Mouse (Mus musculus): Measurements from ENCODE around the gene Mgat4d. TPM values are rescaled to one million over a fixed set of nuclear protein-coding genes. Genes with fewer than 3 reads are reported as not detected.
"Not testable (repeated sequence)": the region's sequence is repeated elsewhere in the genome, so short reads cannot be mapped to it uniquely, and the experiment has no call there.

Gene Mgat4d
- polyA plus RNA-seq, 1 experiment from 2014 or later: not detected

- WGBS: 80% methylated on average over 11 of the region's 11 CpGs
- no peaks in the 10 kb centered on the region for H3K9me3 ChIP-seq (ENCODE audit: control insufficient read depth, low read length)
- ATAC-seq (ENCODE audit: insufficient read depth, low FRiP score, low TSS enrichment) (no peak), DNase-seq (ENCODE audit: low spot score) (no peak)
- H3K9ac ChIP-seq (ENCODE audit: low read length): no peak overlapping the region
- H3K4me1 ChIP-seq (ENCODE audit: control insufficient read depth, insufficient read depth, low read length): no peaks in the 10 kb centered on the region
- no peak overlapping the region for H3K4me3 ChIP-seq (ENCODE audit: low read depth, low read length)
- H3K4me2 ChIP-seq (ENCODE audit: low read depth): no peak overlapping the region
- no peak overlapping the region for H3K27ac ChIP-seq (ENCODE audit: low read depth, low read length)
- H3K36me3 ChIP-seq (ENCODE audit: control insufficient read depth, insufficient read depth, low read length): no peaks in the 10 kb centered on the region
- no peaks in the 10 kb centered on the region for H3K27me3 ChIP-seq (ENCODE audit: control insufficient read depth, insufficient read depth, low read length)
These were observed 78.0 kb downstream of the Mgat4d start for GRCm38 (mm10) chr8:83426104-83426759.

GRCm38 (mm10) chr8:83426949-83427348 is 78.7 kb downstream of the Mgat4d start:
- H3K4me1 ChIP-seq (ENCODE audit: control insufficient read depth, insufficient read depth, low read length): no peaks in the 10 kb centered on the region
- WGBS: 86% methylated on average over 7 of the region's 7 CpGs
- H3K27me3 ChIP-seq (ENCODE audit: control insufficient read depth, insufficient read depth, low read length): no peaks in the 10 kb centered on the region
- H3K4me3 ChIP-seq (ENCODE audit: low read depth, low read length): no peak overlapping the region
- ATAC-seq (ENCODE audit: insufficient read depth, low FRiP score, low TSS enrichment): no peak
- DNase-seq (ENCODE audit: low spot score): no peak
- no peaks in the 10 kb centered on the region for H3K36me3 ChIP-seq (ENCODE audit: control insufficient read depth, insufficient read depth, low read length)
- H3K9ac ChIP-seq (ENCODE audit: low read length): no peak overlapping the region
- no peaks in the 10 kb centered on the region for H3K9me3 ChIP-seq (ENCODE audit: control insufficient read depth, low read length)
- no peak overlapping the region for H3K4me2 ChIP-seq (ENCODE audit: low read depth)
- H3K27ac ChIP-seq (ENCODE audit: low read depth, low read length): no peak overlapping the region

- not testable (repeated sequence) for H3K36me3 ChIP-seq (ENCODE audit: control insufficient read depth, insufficient read depth, low read length); H3K27me3 ChIP-seq (ENCODE audit: control insufficient read depth, insufficient read depth, low read length); H3K9ac ChIP-seq (ENCODE audit: low read length); H3K9me3 ChIP-seq (ENCODE audit: control insufficient read depth, low read length); H3K4me3 ChIP-seq (ENCODE audit: low read depth, low read length); H3K4me1 ChIP-seq (ENCODE audit: control insufficient read depth, insufficient read depth, low read length); H3K4me2 ChIP-seq (ENCODE audit: low read depth); DNase-seq (ENCODE audit: low spot score); H3K27ac ChIP-seq (ENCODE audit: low read depth, low read length); ATAC-seq (ENCODE audit: insufficient read depth, low FRiP score, low TSS enrichment)
- WGBS: 93% methylated on average over 3 of the region's 3 CpGs
These were observed 80.3 kb downstream of the Mgat4d start for GRCm38 (mm10) chr8:83428621-83429020.

GRCm38 (mm10) chr8:83429071-83429524 is 80.8 kb downstream of the Mgat4d start:
- WGBS: 64% methylated on average over 4 of the region's 4 CpGs
- no peak overlapping the region for H3K27ac ChIP-seq (ENCODE audit: low read depth, low read length)
- ATAC-seq (ENCODE audit: insufficient read depth, low FRiP score, low TSS enrichment): no peak

More at GRCm38 (mm10) chr8:83429071-83429524, 80.8 kb downstream of the Mgat4d start:
- no peak overlapping the region for H3K9ac ChIP-seq (ENCODE audit: low read length)
- DNase-seq (ENCODE audit: low spot score): no peak
- no peaks in the 10 kb centered on the region for H3K27me3 ChIP-seq (ENCODE audit: control insufficient read depth, insufficient read depth, low read length)
- H3K4me2 ChIP-seq (ENCODE audit: low read depth): no peak overlapping the region
- H3K9me3 ChIP-seq (ENCODE audit: control insufficient read depth, low read length): no peaks in the 10 kb centered on the region
- no peak overlapping the region for H3K4me3 ChIP-seq (ENCODE audit: low read depth, low read length)
- H3K4me1 ChIP-seq (ENCODE audit: control insufficient read depth, insufficient read depth, low read length): no peaks in the 10 kb centered on the region
- H3K36me3 ChIP-seq (ENCODE audit: control insufficient read depth, insufficient read depth, low read length): no peaks in the 10 kb centered on the region

Other genes starting within 250 kb of the Mgat4d start
- 13.4 and 17.1 TPM in 2 replicates for gene Tbc1d9, start 183.1 kb upstream of the Mgat4d start, polyA plus RNA-seq (2014; fragmentation: Nextera tagmentation; extraction: Ambion mirVana)
- gene Gm10645, start 182.3 kb upstream of the Mgat4d start, polyA plus RNA-seq (2014; fragmentation: Nextera tagmentation; extraction: Ambion mirVana): 5.5 and 7.2 TPM in 2 replicates
- gene Ucp1, start 58.1 kb upstream of the Mgat4d start, polyA plus RNA-seq (2014; fragmentation: Nextera tagmentation; extraction: Ambion mirVana): 0.19 TPM in 1 of 2 replicates, not detected in the other
- gene Elmod2, start 16.0 kb upstream of the Mgat4d start, polyA plus RNA-seq (2014; fragmentation: Nextera tagmentation; extraction: Ambion mirVana): 23.5 and 23.9 TPM in 2 replicates
- 5.3 and 5.8 TPM in 2 replicates for gene Clgn, start 41.4 kb downstream of the Mgat4d start, polyA plus RNA-seq (2014; fragmentation: Nextera tagmentation; extraction: Ambion mirVana)
- 166 and 168 TPM in 2 replicates for gene Scoc, start 109.9 kb downstream of the Mgat4d start, polyA plus RNA-seq (2014; fragmentation: Nextera tagmentation; extraction: Ambion mirVana)
- not detected in 2 replicates for gene Olfr370, start 187.3 kb downstream of the Mgat4d start, polyA plus RNA-seq (2014; fragmentation: Nextera tagmentation; extraction: Ambion mirVana)
- gene Ndufb7, start 218.2 kb downstream of the Mgat4d start, polyA plus RNA-seq (2014; fragmentation: Nextera tagmentation; extraction: Ambion mirVana): 326 and 331 TPM in 2 replicates

All from neural tube, embryonic 11.5 days (tissue).